Mouse (Mus musculus) right cerebral cortex, adult 2 months (tissue): ENCODE results near the gene Enox1.

ENCODE experiments used
- DNase-seq, 2 experiments: peaks; one replicate each; pipeline ENCODE4 v3.0.0; 2021 to 2022; ENCODE audit warnings: low spot score in 2 of 2

The Enox1 gene

GRCm38 (mm10) chr14:77370521-77370920 lies 214.0 kb downstream of the Enox1 start:
- no peak for DNase-seq

- DNase-seq: no peak
Measured at GRCm38 (mm10) chr14:77371977-77372376, 215.4 kb downstream of the Enox1 start.

- DNase-seq: no peak
Measured at GRCm38 (mm10) chr14:77373119-77373518, 216.6 kb downstream of the Enox1 start.

- DNase-seq: no peak
Measured at GRCm38 (mm10) chr14:77375054-77375453, 218.5 kb downstream of the Enox1 start.

GRCm38 (mm10) chr14:77375618-77376017 lies 219.1 kb downstream of the Enox1 start:
- peak in 1 of 2 experiments; percentile 42 for DNase-seq

DNA sequence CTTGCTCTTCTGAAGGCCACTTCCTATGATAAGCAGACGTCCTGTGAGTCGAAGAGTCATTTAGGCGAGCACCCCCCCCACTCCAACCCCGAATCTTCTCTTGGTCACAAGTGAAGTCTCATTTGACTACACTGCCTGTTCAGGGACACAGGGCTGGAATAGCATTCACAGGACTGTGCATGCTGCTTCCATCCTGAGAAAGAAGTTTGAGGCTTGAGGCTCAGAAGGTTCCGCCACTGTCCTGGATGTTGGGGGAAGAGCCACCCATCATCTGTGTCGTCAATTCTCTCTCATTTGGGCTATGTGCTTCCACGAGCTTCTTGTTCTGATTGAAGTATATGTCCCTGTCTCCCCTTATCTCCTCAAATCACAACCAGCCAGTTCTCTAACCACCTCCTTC lies 220.2 kb downstream of the Enox1 start:
- no peak for DNase-seq

GRCm38 (mm10) chr14:77377439-77377838 lies 220.9 kb downstream of the Enox1 start:
- no peak for DNase-seq

GRCm38 (mm10) chr14:77377873-77378272 lies 221.3 kb downstream of the Enox1 start:
- DNase-seq: no peak

GRCm38 (mm10) chr14:77381532-77381931 lies 225.0 kb downstream of the Enox1 start:
- DNase-seq: no peak

DNA sequence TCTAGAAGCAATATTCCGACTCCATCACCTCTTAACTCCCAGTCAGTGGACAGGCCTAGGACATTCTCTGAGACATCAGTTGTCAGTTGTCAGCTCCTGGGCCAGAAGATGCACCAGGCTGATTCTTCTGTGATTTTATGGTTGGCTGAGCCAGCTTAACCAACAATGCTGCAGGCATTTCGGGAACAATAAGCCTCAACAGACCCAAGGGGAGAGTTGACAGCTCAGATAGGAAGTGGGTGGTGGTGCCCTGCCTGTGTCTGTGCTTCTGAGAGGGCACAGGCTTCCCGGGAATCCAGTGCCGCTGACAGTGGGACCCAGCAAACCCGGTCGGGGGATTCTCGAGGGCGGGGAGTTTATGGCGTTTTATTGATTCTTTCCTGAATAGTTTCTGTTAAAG lies 229.1 kb downstream of the Enox1 start:
- no peak for DNase-seq

GRCm38 (mm10) chr14:77387877-77388276 lies 231.3 kb downstream of the Enox1 start:
- no peak for DNase-seq

GRCm38 (mm10) chr14:77389276-77389675 lies 232.7 kb downstream of the Enox1 start:
- no peak for DNase-seq

GRCm38 (mm10) chr14:77392476-77392875 lies 235.9 kb downstream of the Enox1 start:
- DNase-seq: no peak

GRCm38 (mm10) chr14:77406241-77407114 lies 249.9 kb downstream of the Enox1 start:
- DNase-seq: no peak

- DNase-seq: peak in 1 of 2 experiments; percentile 20
Measured at GRCm38 (mm10) chr14:77409271-77409940, 252.8 kb downstream of the Enox1 start.

- peak in 1 of 2 experiments; percentile 51 for DNase-seq
Measured at GRCm38 (mm10) chr14:77410354-77410753, 253.8 kb downstream of the Enox1 start.

DNA sequence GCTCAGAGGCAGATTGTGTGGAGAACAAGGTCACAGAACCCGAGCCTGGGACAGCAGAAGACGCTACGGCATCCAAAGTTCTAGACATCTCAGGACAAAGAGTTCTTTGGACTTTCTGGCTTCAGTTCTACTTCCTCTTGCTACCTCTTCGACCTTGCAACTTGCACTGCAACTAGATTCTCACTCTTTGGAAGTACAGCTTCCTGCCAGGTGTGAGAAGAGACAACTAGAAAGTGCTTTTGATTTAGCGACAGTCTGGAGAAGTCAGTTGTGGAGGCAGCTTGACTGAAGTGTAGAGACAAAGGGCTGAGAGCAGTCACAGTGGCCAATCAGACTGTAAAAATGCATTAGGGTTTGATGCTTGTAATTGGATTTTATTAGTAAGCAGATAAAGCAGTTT lies 256.5 kb downstream of the Enox1 start:
- DNase-seq: no peak

- DNase-seq: no peak
Measured at GRCm38 (mm10) chr14:77416358-77416757, 259.8 kb downstream of the Enox1 start.

DNA sequence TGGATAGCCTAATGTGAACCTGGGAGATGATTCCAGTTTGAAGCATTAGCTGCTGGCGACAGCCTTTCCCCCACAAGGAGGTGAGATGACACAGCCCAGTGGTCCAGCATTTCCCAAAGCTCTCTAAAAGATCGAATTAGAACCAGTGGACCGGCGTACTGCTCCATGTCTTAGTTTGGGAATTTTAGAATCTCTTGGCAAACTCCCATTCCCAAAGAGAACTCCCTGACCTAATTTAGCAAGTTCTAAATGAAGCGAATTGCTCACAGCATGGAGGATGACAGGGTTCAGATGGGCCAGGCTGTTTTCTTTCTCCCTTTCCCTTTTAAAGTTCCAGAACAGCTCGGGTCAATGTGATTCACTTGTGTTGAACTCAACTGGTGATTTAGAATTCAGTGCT lies 264.5 kb downstream of the Enox1 start:
- DNase-seq: no peak

DNA sequence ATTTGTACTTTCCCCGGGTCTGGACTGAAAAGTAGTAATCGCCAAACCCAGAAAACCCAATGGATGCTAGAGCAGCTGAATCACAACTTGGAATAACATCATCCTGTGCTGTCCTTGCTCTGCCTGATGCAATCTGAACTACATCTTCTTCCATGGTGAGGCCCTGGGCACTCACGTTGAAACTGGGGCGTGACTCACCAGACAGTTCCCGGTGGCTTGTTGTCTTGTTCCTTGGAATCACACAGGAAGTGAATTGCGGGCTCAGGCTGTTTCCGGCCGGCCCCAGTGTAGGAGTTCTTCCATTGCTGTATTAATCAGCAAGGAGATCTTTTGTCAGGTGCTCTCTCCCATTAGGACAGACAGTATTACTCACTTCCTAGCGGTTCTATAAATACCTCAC lies 266.6 kb downstream of the Enox1 start:
- no peak for DNase-seq

DNA sequence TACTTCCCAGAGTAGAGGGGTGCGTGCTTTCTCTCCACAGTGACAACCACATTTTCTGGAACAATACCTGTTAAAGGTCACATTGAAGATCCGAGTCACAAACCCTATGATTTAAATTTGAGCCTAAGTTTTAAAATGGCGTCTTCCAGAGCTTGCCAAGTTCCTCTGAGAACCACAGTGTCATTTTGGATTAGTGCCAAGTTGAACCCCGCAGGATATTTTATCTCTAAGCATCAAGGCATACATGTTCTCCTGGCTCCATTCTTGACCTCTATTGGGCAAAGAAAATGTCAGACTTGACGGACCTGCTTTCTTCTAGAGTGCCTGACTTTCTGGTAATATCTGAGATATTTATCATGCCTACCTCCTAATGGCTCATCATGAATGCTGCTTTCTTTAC lies 282.9 kb downstream of the Enox1 start:
- no peak for DNase-seq

DNA sequence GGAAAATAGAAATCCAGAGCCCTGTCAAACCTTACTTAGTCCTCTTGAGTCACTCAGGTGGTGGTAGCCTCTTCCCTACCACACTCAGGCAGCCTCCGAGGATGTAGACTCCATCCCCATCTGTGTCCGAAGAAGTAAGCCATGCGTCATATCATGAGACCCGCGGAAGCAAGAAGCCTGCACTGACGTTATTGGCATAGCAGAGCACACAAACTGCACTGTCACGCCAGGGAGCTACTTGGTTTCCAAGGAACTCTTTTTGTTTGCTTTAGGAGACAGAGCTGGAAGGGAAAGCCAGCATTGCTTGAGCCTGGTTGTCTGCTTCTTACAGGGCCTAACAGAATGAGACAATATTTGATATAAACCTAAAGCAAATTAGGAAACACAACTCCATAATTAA lies 284.2 kb downstream of the Enox1 start:
- peak; percentile 29 to 33 for DNase-seq

- no peak for DNase-seq
Measured at GRCm38 (mm10) chr14:77441541-77441940, 285.0 kb downstream of the Enox1 start.
